Mouse (Mus musculus) limb, embryonic 11.5 days (tissue): ENCODE data around the gene Vmn2r111. TPM values are rescaled to one million over a fixed set of nuclear protein-coding genes. Genes with fewer than 3 reads are reported as not detected.
"Not testable (repeated sequence)": the region's sequence is repeated elsewhere in the genome, so short reads cannot be mapped to it uniquely, and the experiment has no call there.

Experiments used
- ATAC-seq: fragments of 200-750 bp; cut with Nextera tagmentation; 2 replicates; pipeline ENCODE4 v1.8.0; 2017; ENCODE audit warnings: low read depth; ENCODE audit not compliant: insufficient number of reproducible peaks, low FRiP score, low TSS enrichment
- DNase-seq: peaks from one replicate; pipeline ENCODE4 v3.0.0-alpha.2; 2015; ENCODE audit warnings: low spot score
- H3K27ac ChIP-seq: fragments of 300-500 bp; sonication (generic); replicated peaks from 2 replicates; pipeline ENCODE4 v1.5.1; 2014; ENCODE audit warnings: low read depth, mild to moderate bottlenecking, low read length
- H3K27me3 ChIP-seq: fragments of 300-500 bp; sonication (generic); 2 replicates; pipeline ENCODE4 v1.6.1; 2014; ENCODE audit warnings: mild to moderate bottlenecking, low read length, mixed read lengths; ENCODE audit not compliant: control insufficient read depth, insufficient read depth
- H3K36me3 ChIP-seq: fragments of 300-500 bp; sonication (generic); 2 replicates; pipeline ENCODE4 v1.6.1; 2014; ENCODE audit warnings: mild to moderate bottlenecking, low read length, moderate library complexity, mixed read lengths; ENCODE audit not compliant: control insufficient read depth, insufficient read depth
- H3K4me1 ChIP-seq: fragments of 300-500 bp; sonication (generic); 2 replicates; pipeline ENCODE4 v1.6.1; 2014; ENCODE audit warnings: low read length, mixed read lengths; ENCODE audit not compliant: control insufficient read depth, insufficient read depth
- H3K4me2 ChIP-seq: fragments of 300-500 bp; sonication (generic); 2 replicates; pipeline ENCODE4 v1.6.1; 2014; ENCODE audit warnings: low read depth, mild to moderate bottlenecking, moderate library complexity; ENCODE audit not compliant: severe bottlenecking
- H3K4me3 ChIP-seq: fragments of 300-500 bp; sonication (generic); 2 replicates; pipeline ENCODE4 v1.5.1; 2014; ENCODE audit warnings: low read depth, low read length
- H3K9ac ChIP-seq: fragments of 300-500 bp; sonication (generic); 2 replicates; pipeline ENCODE4 v1.6.1; 2014; ENCODE audit warnings: mild to moderate bottlenecking, low read length
- H3K9me3 ChIP-seq: fragments of 300-500 bp; sonication (generic); 2 replicates; pipeline ENCODE4 v1.6.1; 2016; ENCODE audit warnings: low read length; ENCODE audit not compliant: control insufficient read depth
- WGBS: fragments of 180-500 bp; shearing (Covaris S2); extraction: QIAGEN DNeasy Blood & Tissue Kit; methylation state at CpG from one replicate; pipeline ENCODE4 v1.1.7; 2014; 5-methylcytosine and 5-hydroxymethylcytosine counted together
- polyA plus RNA-seq: library from polyadenylated mRNA; unstranded; fragments of >200 nt; fragmentation: Nextera tagmentation; extraction: Ambion mirVana; gene quantifications from 2 replicates; pipeline ENCODE4 v1.2.1, GENCODE M21; 2014

Gene Vmn2r111
- polyA plus RNA-seq = not detected in 2 replicates

- 62% methylated on average over 1 of the region's 1 CpGs for WGBS
- ATAC-seq, DNase-seq: not testable (repeated sequence)
These were observed at the start of gene Vmn2r111 for GRCm38 (mm10) chr17:22573382-22573781. Vmn2r111 (minus strand) TSS chr17:22573482.

GRCm38 (mm10) chr17:22600651-22601050, 27.4 kb upstream of the Vmn2r111 start, which contains the start of gene Vmn2r112:
Vmn2r112 (plus strand) TSS chr17:22600951.
- not testable (repeated sequence) for H3K9ac ChIP-seq, H3K9me3 ChIP-seq, H3K4me2 ChIP-seq, H3K27me3 ChIP-seq, ATAC-seq, H3K4me1 ChIP-seq, H3K4me3 ChIP-seq, DNase-seq, H3K27ac ChIP-seq, H3K36me3 ChIP-seq

More at GRCm38 (mm10) chr17:22573382-22573781, at the start of gene Vmn2r111:
- not testable (repeated sequence) for H3K9me3 ChIP-seq, H3K4me2 ChIP-seq, H3K27ac ChIP-seq, H3K27me3 ChIP-seq, H3K36me3 ChIP-seq, H3K4me3 ChIP-seq, H3K9ac ChIP-seq, H3K4me1 ChIP-seq

- H3K27me3 ChIP-seq, H3K27ac ChIP-seq, H3K9ac ChIP-seq, ATAC-seq, H3K9me3 ChIP-seq, H3K36me3 ChIP-seq, H3K4me2 ChIP-seq, H3K4me3 ChIP-seq, H3K4me1 ChIP-seq, DNase-seq: not testable (repeated sequence)
- 86% methylated on average over 7 of the region's 7 CpGs for WGBS
These were observed 52.8 kb downstream of the Vmn2r111 start for GRCm38 (mm10) chr17:22520467-22520866.

- not testable (repeated sequence) for H3K4me2 ChIP-seq, H3K4me3 ChIP-seq, H3K27me3 ChIP-seq, DNase-seq, H3K9me3 ChIP-seq, H3K9ac ChIP-seq, H3K4me1 ChIP-seq, H3K36me3 ChIP-seq, H3K27ac ChIP-seq, ATAC-seq
- 82% methylated on average over 3 of the region's 3 CpGs for WGBS
These were observed 53.2 kb downstream of the Vmn2r111 start for GRCm38 (mm10) chr17:22520037-22520436.

- no peak for DNase-seq
- 79% methylated on average over 4 of the region's 4 CpGs for WGBS
- H3K4me2 ChIP-seq = no peak overlapping the region
- no peaks in the 10 kb centered on the region for H3K4me1 ChIP-seq
- no peak overlapping the region for H3K27ac ChIP-seq
- no peak overlapping the region for H3K9ac ChIP-seq
- H3K4me3 ChIP-seq = no peak overlapping the region
- H3K27me3 ChIP-seq = no peaks in the 10 kb centered on the region
- no peaks in the 10 kb centered on the region for H3K36me3 ChIP-seq
- no peaks in the 10 kb centered on the region for H3K9me3 ChIP-seq
- no peak for ATAC-seq
These were observed 76.2 kb downstream of the Vmn2r111 start for GRCm38 (mm10) chr17:22497120-22497519.

Other genes starting within 250 kb of the Vmn2r111 start
- 17.9 and 18.0 TPM in 2 replicates for gene Zfp944, start 212.1 kb downstream of the Vmn2r111 start, polyA plus RNA-seq
- gene Zfp758, start 212.0 kb downstream of the Vmn2r111 start, polyA plus RNA-seq = 8.5 and 9.0 TPM in 2 replicates
- 25.3 and 25.7 TPM in 2 replicates for gene Zfp946, start 149.3 kb downstream of the Vmn2r111 start, polyA plus RNA-seq
- gene Vmn2r112, start 27.5 kb upstream of the Vmn2r111 start, polyA plus RNA-seq = not detected in 2 replicates